Comparison of ENCODE assay signal across 8 mouse cellular contexts in genomic region chr11:5999832-6000771, GRCm38 (mm10). TPM values are rescaled to one million over a fixed set of nuclear protein-coding genes. Genes with fewer than 3 reads are reported as not detected.
A peak's percentile ranks its signal among the peaks of the same experiment; 100 is the strongest.
DNase-seq lines count a peak whose midpoint lies in the region; ATAC-seq lines count a peak whose summit lies in the region.

No protein-coding gene starts in this region.

- H3K36me3 ChIP-seq in intestine, embryonic 15.5 days: no peaks in the 10 kb centered on the region

- peak overlapping the region; percentile 91 for H3K27ac ChIP-seq in intestine, embryonic 15.5 days

- WGBS in intestine, embryonic 15.5 days: 16% methylated on average over 8 of the region's 8 CpGs

- DNase-seq in adrenal gland, postnatal 25 days: peak; percentile 72
- DNase-seq in embryo, embryonic 9.5 days (ENCODE audit: extremely low spot score): peak; percentile 66
- DNase-seq in left cerebral cortex, postnatal 10 days (ENCODE audit: extremely low spot score in 1 of 2, low spot score in 2 of 2): peak; percentile 85 to 87
- DNase-seq in right cerebral cortex, adult 18-20 months: peak; percentile 93

- H3K9me3 ChIP-seq in intestine, embryonic 15.5 days: no peaks in the 10 kb centered on the region

- peak; percentile 69 for ATAC-seq in granulocyte monocyte progenitor cell, adult 5-6 weeks (replicated peaks; ENCODE audit: poor library complexity, severe bottlenecking)
- ATAC-seq in intestine, embryonic 15.5 days: peak; percentile 81
- ATAC-seq in megakaryocyte, adult 5-6 weeks (ENCODE audit: poor library complexity, severe bottlenecking): peak; percentile 43
- ATAC-seq in erythroid progenitor cell, adult 5-6 weeks (replicated peaks; ENCODE audit: low FRiP score, poor library complexity, severe bottlenecking): no peak

- no peak overlapping the region for H3K4me3 ChIP-seq in intestine, embryonic 15.5 days (replicated peaks)

- intact Hi-C loops in left cerebral cortex, postnatal 10 days (cut with DNase I): no loop called here

- H3K4me1 ChIP-seq in intestine, embryonic 15.5 days (replicated peaks): peaks cover 44% of the 10 kb centered on the region

- peak overlapping the region; percentile 11; the same call in 1 of the 2 replicates for H3K9ac ChIP-seq in intestine, embryonic 15.5 days

- peak overlapping the region; percentile 36 for H3K4me2 ChIP-seq in intestine, embryonic 15.5 days (replicated peaks)

- H3K27me3 ChIP-seq in intestine, embryonic 15.5 days (replicated peaks): no peaks in the 10 kb centered on the region

RNA-seq across cellular contexts. Expression of gene Ykt6, which starts 44.6 kb away (rescaled TPM):
- 75.5 and 86.3 TPM in 2 replicates for total RNA-seq in adrenal gland, postnatal 25 days (2021)
- 47.8 and 48.4 TPM in 2 replicates for total RNA-seq in granulocyte monocyte progenitor cell, adult 5-6 weeks (2014; fragmentation: Nextera tagmentation)
- total RNA-seq in granulocyte monocyte progenitor cell, adult 5-6 weeks (2017): 44.1 and 45.2 TPM in 2 replicates
- 48.7 and 51.8 TPM in 2 replicates for polyA plus RNA-seq in intestine, embryonic 15.5 days (2015; fragmentation: Nextera tagmentation; extraction: Ambion mirVana)
- 100 to 1,000 TPM; 130 to 133 TPM for total RNA-seq in left cerebral cortex, postnatal 10 days (2021)
- 18.2 and 21.0 TPM in 2 replicates for total RNA-seq in megakaryocyte, adult 5-6 weeks (2015)
- total RNA-seq in megakaryocyte, adult 5-6 weeks (2017): 41.8 and 54.2 TPM in 2 replicates
- 8.3 and 10.9 TPM in 2 replicates for total RNA-seq in erythroid progenitor cell, adult 5-6 weeks (2015; ENCODE audit: low replicate concordance)
- 10.6 and 18.4 TPM in 2 replicates for total RNA-seq in erythroid progenitor cell, adult 5-6 weeks (2017; ENCODE audit: low replicate concordance)

RNA-seq across cellular contexts. Expression of gene Gck, which starts 50.2 kb away (rescaled TPM):
- total RNA-seq in adrenal gland, postnatal 25 days (2021): 3.1 and 4.0 TPM in 2 replicates
- not detected in 2 replicates for total RNA-seq in granulocyte monocyte progenitor cell, adult 5-6 weeks (2014; fragmentation: Nextera tagmentation)
- not detected in 2 replicates for total RNA-seq in granulocyte monocyte progenitor cell, adult 5-6 weeks (2017)
- 2.8 and 3.1 TPM in 2 replicates for polyA plus RNA-seq in intestine, embryonic 15.5 days (2015; fragmentation: Nextera tagmentation; extraction: Ambion mirVana)
- total RNA-seq in left cerebral cortex, postnatal 10 days (2021): 1 to 10 TPM; 1.1 to 1.4 TPM
- total RNA-seq in megakaryocyte, adult 5-6 weeks (2015): not detected in 2 replicates
- total RNA-seq in megakaryocyte, adult 5-6 weeks (2017): not detected in 2 replicates
- total RNA-seq in erythroid progenitor cell, adult 5-6 weeks (2015; ENCODE audit: low replicate concordance): not detected in 2 replicates
- total RNA-seq in erythroid progenitor cell, adult 5-6 weeks (2017; ENCODE audit: low replicate concordance): not detected in 2 replicates
